Mouse (Mus musculus) hindbrain, embryonic 16.5 days (tissue): ENCODE results near the gene Ankrd2. TPM values are rescaled to one million over a fixed set of nuclear protein-coding genes. Genes with fewer than 3 reads are reported as not detected.

Experiments used
- ATAC-seq: fragments of 200-750 bp; cut with Nextera tagmentation; 2 replicates; pipeline ENCODE4 v1.8.0; 2017; ENCODE audit warnings: moderate TSS enrichment, moderate library complexity
- H3K27ac ChIP-seq: fragments of 300-500 bp; sonication (generic); 2 replicates; pipeline ENCODE4 v1.5.1; 2014; ENCODE audit warnings: low read depth, mild to moderate bottlenecking, control low read depth, low read length, moderate library complexity
- H3K27me3 ChIP-seq: fragments of 300-500 bp; sonication (generic); replicated peaks from 2 replicates; pipeline ENCODE4 v1.6.1; 2014; ENCODE audit warnings: low read length; ENCODE audit not compliant: control insufficient read depth, insufficient read depth
- H3K36me3 ChIP-seq: fragments of 300-500 bp; sonication (generic); 2 replicates; pipeline ENCODE4 v1.6.1; 2014; ENCODE audit warnings: mild to moderate bottlenecking, low read length, moderate library complexity, mixed read lengths; ENCODE audit not compliant: control insufficient read depth, insufficient read depth
- H3K4me1 ChIP-seq: fragments of 300-500 bp; sonication (generic); 2 replicates; pipeline ENCODE4 v1.6.1; 2014; ENCODE audit warnings: low read depth, low read length; ENCODE audit not compliant: control insufficient read depth, insufficient read depth
- H3K4me2 ChIP-seq: fragments of 300-500 bp; sonication (generic); 2 replicates; pipeline ENCODE4 v1.6.1; 2014; ENCODE audit warnings: mild to moderate bottlenecking, low read length, control low read depth, moderate library complexity
- H3K4me3 ChIP-seq: fragments of 300-500 bp; sonication (generic); 2 replicates; pipeline ENCODE4 v1.5.1; 2014; ENCODE audit warnings: mild to moderate bottlenecking, low read length, control low read depth, moderate library complexity
- H3K9ac ChIP-seq: fragments of 300-500 bp; sonication (generic); 2 replicates; pipeline ENCODE4 v1.6.1; 2014; ENCODE audit warnings: low read depth, mild to moderate bottlenecking, control low read depth, low read length, moderate library complexity
- H3K9me3 ChIP-seq: fragments of 300-500 bp; sonication (generic); 2 replicates; pipeline ENCODE4 v1.6.1; 2014; ENCODE audit warnings: mild to moderate bottlenecking, low read length, moderate library complexity; ENCODE audit not compliant: control insufficient read depth
- WGBS: fragments of 180-500 bp; shearing (Covaris S2); extraction: QIAGEN DNeasy Blood & Tissue Kit; methylation state at CpG from one replicate; pipeline ENCODE4 v1.1.7; 2014; 5-methylcytosine and 5-hydroxymethylcytosine counted together
- polyA plus RNA-seq: library from polyadenylated mRNA; unstranded; fragments of >200 nt; fragmentation: Nextera tagmentation; extraction: Ambion mirVana; gene quantifications from 2 replicates; pipeline ENCODE4 v1.2.1, GENCODE M21; 2015

Gene Ankrd2
- polyA plus RNA-seq, 1 experiment from 2014 or later: 1.1 TPM

DNA sequence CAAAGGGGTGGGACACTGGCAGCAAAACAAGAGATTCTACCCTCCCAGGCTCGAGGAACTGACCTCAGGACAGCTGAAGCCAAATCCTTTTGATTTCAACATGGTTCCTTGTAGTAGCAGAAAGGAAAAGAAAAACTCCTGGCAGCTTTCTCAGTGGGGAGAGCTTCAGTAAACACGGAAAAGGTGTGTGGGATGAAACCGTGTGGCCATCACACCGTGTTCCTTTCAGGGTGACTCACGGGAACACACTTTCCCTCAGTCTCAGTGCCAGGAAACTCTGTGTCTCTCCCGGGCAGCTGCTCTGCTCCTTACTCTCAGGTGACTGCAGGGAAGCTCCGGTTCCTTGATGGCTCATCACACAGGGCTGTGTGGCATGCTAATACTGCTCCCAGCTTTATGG is 22.6 kb downstream of the Ankrd2 start:
- no peak for ATAC-seq
- no peaks in the 10 kb centered on the region for H3K27me3 ChIP-seq
- H3K4me2 ChIP-seq: no peak overlapping the region
- WGBS: 69% methylated on average over 7 of the region's 7 CpGs
- H3K9ac ChIP-seq: no peak overlapping the region
- no peaks in the 10 kb centered on the region for H3K4me1 ChIP-seq
- H3K4me3 ChIP-seq: no peak overlapping the region
- no peaks in the 10 kb centered on the region for H3K9me3 ChIP-seq
- no peak overlapping the region for H3K27ac ChIP-seq
- H3K36me3 ChIP-seq: no peaks in the 10 kb centered on the region

DNA sequence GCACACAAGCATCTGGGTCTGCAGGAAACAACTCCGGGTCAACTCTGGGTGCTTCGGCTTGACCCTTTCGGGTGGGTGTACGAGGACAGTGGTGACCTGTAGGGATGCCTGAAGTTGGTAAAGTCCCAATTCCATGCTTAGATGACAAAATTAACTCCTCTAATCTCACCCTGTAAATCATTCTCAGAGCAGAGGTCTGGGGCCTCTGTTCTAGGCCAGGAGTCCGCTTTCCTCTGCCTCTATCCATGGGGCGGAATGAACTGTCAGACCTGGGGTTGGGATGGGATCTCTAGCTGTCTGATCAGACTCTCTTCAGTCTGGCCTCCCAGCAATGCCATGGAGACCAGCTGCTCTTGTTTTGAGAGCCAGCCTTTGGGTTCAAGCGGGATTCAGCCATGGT is 25.6 kb downstream of the Ankrd2 start:
- Histone ChIP-seq H3K4me3 (no peak overlapping the region), H3K4me1 (no peaks in the 10 kb centered on the region), H3K4me2 (no peak overlapping the region), H3K36me3 (no peaks in the 10 kb centered on the region), H3K9ac (no peak overlapping the region), H3K27me3 (no peaks in the 10 kb centered on the region), H3K9me3 (no peaks in the 10 kb centered on the region), H3K27ac (no peak overlapping the region)
- 87% methylated on average over 7 of the region's 7 CpGs for WGBS
- ATAC-seq: no peak

DNA sequence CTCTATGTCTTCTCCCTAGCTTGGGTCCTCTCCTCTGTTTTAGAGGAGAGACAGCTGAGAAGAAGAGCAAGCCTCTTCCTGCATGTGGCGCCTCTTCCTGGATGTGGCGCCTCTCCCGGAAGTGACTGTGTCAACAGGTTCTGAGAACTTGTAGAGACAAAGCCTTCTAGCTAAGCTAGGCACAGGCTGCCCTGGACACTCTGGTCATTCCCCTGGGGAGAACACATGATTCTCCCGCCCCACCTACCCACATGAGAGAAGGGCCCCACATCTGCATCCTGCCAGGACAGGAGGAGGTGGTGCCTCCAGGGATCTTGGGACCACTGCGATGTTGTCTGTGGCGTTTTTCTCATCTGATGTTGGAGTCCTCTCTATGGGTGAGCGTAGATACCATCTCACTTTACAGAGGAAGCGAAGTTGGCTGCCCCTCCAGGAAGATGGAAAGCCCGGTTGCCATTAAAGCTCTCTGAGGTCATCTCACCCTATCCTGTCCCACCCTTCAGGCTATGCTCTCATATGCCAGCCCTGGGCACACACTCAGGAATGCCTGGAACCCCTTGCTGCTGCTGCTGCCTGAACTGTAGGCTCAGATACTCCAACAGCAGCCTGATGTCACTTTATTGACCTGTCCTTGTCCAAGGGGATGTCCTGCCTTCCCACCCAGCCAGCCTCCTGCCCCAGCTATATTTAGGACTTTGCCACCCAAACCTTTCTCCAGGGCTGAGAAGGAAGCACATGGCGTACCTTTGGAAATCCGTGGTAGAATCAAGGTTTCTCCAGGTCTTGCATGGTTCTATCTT is 32.8 kb downstream of the Ankrd2 start:
- ATAC-seq: peak; percentile 27; the same call in 1 of the 2 replicates
- Histone ChIP-seq H3K9me3 (no peaks in the 10 kb centered on the region), H3K9ac (0 out of 2 replicates have a peak overlapping the region, but pooled peaks have one; percentile 4), H3K4me2 (0 out of 2 replicates have a peak overlapping the region, but pooled peaks have one; percentile 4), H3K27me3 (no peaks in the 10 kb centered on the region), H3K27ac (no peak overlapping the region), H3K36me3 (peaks cover 3% of the 10 kb centered on the region; the same call in 1 of the 2 replicates), H3K4me3 (no peak overlapping the region), H3K4me1 (no peaks in the 10 kb centered on the region)
- whole genome bisulfite sequencing: 86% methylated on average over 11 of the region's 11 CpGs

GRCm38 (mm10) chr19:42069241-42069525 is 33.4 kb downstream of the Ankrd2 start:
- peaks cover 3% of the 10 kb centered on the region; the same call in 1 of the 2 replicates for H3K36me3 ChIP-seq
- H3K27ac ChIP-seq: no peak overlapping the region
- no peaks in the 10 kb centered on the region for H3K9me3 ChIP-seq
- H3K4me3 ChIP-seq: no peak overlapping the region
- H3K4me1 ChIP-seq: no peaks in the 10 kb centered on the region
- H3K4me2 ChIP-seq: 0 out of 2 replicates have a peak overlapping the region, but pooled peaks have one; percentile 4
- ATAC-seq: peak; percentile 52; the same call in 1 of the 2 replicates
- H3K9ac ChIP-seq: no peak overlapping the region
- no peaks in the 10 kb centered on the region for H3K27me3 ChIP-seq
- WGBS: 53% methylated on average over 6 of the region's 6 CpGs

DNA sequence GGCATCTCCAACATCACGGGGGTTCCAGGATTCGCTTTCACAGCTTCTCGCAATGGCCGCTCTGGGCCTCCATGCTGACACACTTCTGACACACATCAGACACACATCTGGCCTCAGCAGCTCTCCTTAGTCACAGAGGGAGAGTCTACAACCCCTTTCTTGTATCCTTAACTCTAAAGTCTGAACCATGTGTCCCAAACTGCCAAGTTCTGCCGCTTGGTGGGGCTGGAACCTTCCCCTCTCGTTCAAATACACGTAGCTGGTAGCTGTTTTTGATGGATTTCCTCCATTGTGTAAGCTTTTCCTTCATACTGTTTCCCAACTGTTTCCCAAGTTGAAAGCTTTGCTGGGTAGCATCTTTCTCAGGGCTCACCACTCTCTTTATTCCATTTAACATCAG is 35.4 kb downstream of the Ankrd2 start:
- no peaks in the 10 kb centered on the region for H3K27me3 ChIP-seq
- no peak overlapping the region for H3K9ac ChIP-seq
- peaks cover 13% of the 10 kb centered on the region for H3K36me3 ChIP-seq
- no peak for ATAC-seq
- H3K4me2 ChIP-seq: no peak overlapping the region
- no peaks in the 10 kb centered on the region for H3K9me3 ChIP-seq
- no peaks in the 10 kb centered on the region for H3K4me1 ChIP-seq
- H3K4me3 ChIP-seq: no peak overlapping the region
- no peak overlapping the region for H3K27ac ChIP-seq
- WGBS: 84% methylated on average over 7 of the region's 7 CpGs

DNA sequence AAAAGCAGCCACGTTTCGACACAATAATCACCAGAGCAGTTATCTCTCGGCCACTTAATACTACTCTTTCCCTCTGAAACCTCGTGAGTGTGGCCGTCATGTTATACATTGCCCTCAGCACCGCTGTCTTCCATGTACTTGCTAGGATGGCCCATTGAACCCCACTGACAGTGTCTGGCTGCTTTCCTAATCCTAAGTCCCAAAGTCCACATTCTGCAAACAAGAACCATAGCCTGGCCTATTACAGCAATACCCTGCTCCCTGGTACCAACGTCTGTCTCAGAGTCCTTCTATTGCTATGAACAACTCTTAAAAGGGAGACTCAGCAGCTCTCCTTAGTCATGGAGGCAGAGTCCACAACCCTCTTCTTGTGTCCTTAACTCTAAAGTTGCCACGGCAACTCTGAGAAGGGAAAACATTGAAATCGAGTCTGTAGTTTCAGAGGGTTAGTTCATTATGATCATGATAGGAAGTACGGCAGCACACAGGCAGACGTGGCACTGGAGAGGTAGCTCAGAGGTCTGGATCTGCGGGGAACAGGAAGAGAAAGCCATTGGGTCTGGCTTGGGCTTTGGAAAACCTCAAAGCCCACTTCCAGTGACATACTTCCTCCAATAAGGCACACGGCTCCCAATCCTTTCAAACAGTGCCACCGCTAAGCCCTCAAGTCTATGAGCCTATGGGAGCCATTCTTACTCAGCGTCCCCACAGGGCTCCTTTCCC is 36.2 kb downstream of the Ankrd2 start:
- Histone ChIP-seq H3K4me3 (no peak overlapping the region), H3K9me3 (no peaks in the 10 kb centered on the region), H3K4me2 (no peak overlapping the region), H3K27ac (no peak overlapping the region), H3K4me1 (no peaks in the 10 kb centered on the region), H3K9ac (no peak overlapping the region), H3K36me3 (peaks cover 13% of the 10 kb centered on the region), H3K27me3 (no peaks in the 10 kb centered on the region)
- ATAC-seq: no peak
- WGBS: 80% methylated on average over 15 of the region's 15 CpGs

GRCm38 (mm10) chr19:42072802-42073201 is 37.0 kb downstream of the Ankrd2 start:
- H3K4me1 ChIP-seq: no peaks in the 10 kb centered on the region

DNA sequence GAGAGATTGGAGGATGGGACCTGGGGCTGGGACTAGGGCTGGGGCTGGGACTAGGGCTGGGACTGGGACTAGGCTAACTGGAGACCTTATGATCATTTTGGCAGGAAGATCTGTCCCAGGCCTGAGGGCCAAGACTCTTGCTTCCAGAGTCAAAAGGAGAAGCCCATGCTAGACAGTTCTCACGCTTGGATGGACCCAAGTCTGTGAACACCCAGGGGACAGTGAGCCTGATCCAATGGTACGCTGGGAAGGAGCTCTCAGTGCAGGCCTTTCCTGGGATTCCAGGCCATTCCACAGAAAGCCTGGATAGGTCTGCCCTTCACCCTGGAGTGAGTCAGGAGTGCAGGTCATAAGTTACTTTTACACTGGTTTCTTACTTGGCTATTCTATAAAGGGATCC is 39.3 kb downstream of the Ankrd2 start:
- Histone ChIP-seq H3K4me2 (no peak overlapping the region), H3K9me3 (no peaks in the 10 kb centered on the region), H3K9ac (no peak overlapping the region), H3K27ac (no peak overlapping the region), H3K4me1 (no peaks in the 10 kb centered on the region), H3K4me3 (no peak overlapping the region), H3K27me3 (no peaks in the 10 kb centered on the region), H3K36me3 (peaks cover 18% of the 10 kb centered on the region)
- WGBS: 86% methylated on average over 2 of the region's 2 CpGs
- no peak for ATAC-seq

More at GRCm38 (mm10) chr19:42072802-42073201, 37.0 kb downstream of the Ankrd2 start:
- Histone ChIP-seq H3K9me3 (no peaks in the 10 kb centered on the region), H3K27ac (no peak overlapping the region), H3K27me3 (no peaks in the 10 kb centered on the region), H3K4me2 (no peak overlapping the region), H3K36me3 (peaks cover 17% of the 10 kb centered on the region), H3K9ac (no peak overlapping the region), H3K4me3 (no peak overlapping the region)
- no peak for ATAC-seq
- WGBS: 82% methylated on average over 7 of the region's 7 CpGs

DNA sequence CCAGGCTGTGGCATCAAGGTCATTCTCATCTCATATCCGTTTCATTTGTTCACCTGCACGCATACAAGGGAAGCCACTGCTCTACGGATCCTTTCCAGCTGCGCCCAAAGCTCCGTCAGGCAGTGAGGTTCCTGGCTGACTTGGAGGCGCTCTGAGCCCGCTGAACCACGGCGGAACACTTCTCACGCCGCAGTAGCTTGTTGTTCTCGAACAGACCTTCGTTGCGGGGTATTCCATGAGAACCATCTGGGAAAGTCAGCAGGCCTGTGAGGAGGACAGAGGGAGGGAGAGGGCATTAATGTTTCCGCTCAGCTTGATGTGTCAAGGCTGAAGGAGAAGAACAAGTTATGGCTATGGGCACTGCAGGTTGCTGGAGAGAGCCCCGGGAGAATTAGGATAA is 40.2 kb downstream of the Ankrd2 start:
- Histone ChIP-seq H3K27me3 (no peaks in the 10 kb centered on the region), H3K36me3 (peaks cover 18% of the 10 kb centered on the region), H3K9me3 (no peaks in the 10 kb centered on the region), H3K27ac (no peak overlapping the region), H3K4me3 (no peak overlapping the region), H3K9ac (no peak overlapping the region), H3K4me1 (no peaks in the 10 kb centered on the region), H3K4me2 (no peak overlapping the region)
- WGBS: 88% methylated on average over 16 of the region's 16 CpGs
- ATAC-seq: no peak
